Mouse (Mus musculus) kidney, adult 2 months (tissue): ENCODE measurements around the gene Pik3r5. TPM values are rescaled to one million over a fixed set of nuclear protein-coding genes. Genes with fewer than 3 reads are reported as not detected.

ENCODE experiments used
- DNase-seq: peaks from one replicate; pipeline ENCODE4 v3.0.0; 2021
- H3K27ac ChIP-seq: fragments of 200-500 bp; 2 replicates; pipeline ENCODE4 v1.5.1; 2012; ENCODE audit warnings: low read depth, low read length, control low read depth, inconsistent platforms; ENCODE audit not compliant: insufficient read depth
- H3K27me3 ChIP-seq: fragments of 200-500 bp; replicated peaks from 2 replicates; pipeline ENCODE4 v1.6.1; 2012; ENCODE audit warnings: mild to moderate bottlenecking, moderate library complexity, low read length, inconsistent platforms; ENCODE audit not compliant: control insufficient read depth, insufficient read depth
- H3K36me3 ChIP-seq: fragments of 200-500 bp; 2 replicates; pipeline ENCODE4 v1.6.1; 2012; ENCODE audit warnings: mild to moderate bottlenecking, moderate library complexity, low read length, inconsistent platforms; ENCODE audit not compliant: control insufficient read depth, insufficient read depth
- H3K4me1 ChIP-seq: fragments of 200-500 bp; 2 replicates; pipeline ENCODE4 v1.6.1; 2011; ENCODE audit warnings: low read length; ENCODE audit not compliant: control insufficient read depth, insufficient read depth
- H3K4me3 ChIP-seq: fragments of 200-500 bp; 2 replicates; pipeline ENCODE4 v1.5.1; 2011; ENCODE audit warnings: mild to moderate bottlenecking, low read depth, low read length, control low read depth; ENCODE audit not compliant: insufficient read depth
- CTCF ChIP-seq: fragments of 200-500 bp; conservative IDR thresholded peaks from 2 replicates; pipeline ENCODE4 v1.5.1; 2011; ENCODE audit warnings: low read depth, mild to moderate bottlenecking, control low read depth, low read length, moderate library complexity, mixed read lengths; ENCODE audit not compliant: insufficient read depth, insufficient read length
- POLR2A ChIP-seq: fragments of 200-500 bp; IDR thresholded peaks from one replicate; pipeline ENCODE4 v1.6.1; 2011; ENCODE audit warnings: low read depth, low read length, control low read depth
- WGBS: fragments of 180-500 bp; shearing (Covaris S2); methylation state at CpG from one replicate; pipeline ENCODE4 v1.1.7; 2018; 5-methylcytosine and 5-hydroxymethylcytosine counted together
- polyA plus RNA-seq: library from polyadenylated mRNA; depleted of rRNA; stranded (reverse); fragments of >200 nt; gene quantifications from 2 replicates; pipeline ENCODE4 v1.2.3, GENCODE M21; 2012

The Pik3r5 gene
- polyA plus RNA-seq, 1 experiment = 2.2 TPM

DNA sequence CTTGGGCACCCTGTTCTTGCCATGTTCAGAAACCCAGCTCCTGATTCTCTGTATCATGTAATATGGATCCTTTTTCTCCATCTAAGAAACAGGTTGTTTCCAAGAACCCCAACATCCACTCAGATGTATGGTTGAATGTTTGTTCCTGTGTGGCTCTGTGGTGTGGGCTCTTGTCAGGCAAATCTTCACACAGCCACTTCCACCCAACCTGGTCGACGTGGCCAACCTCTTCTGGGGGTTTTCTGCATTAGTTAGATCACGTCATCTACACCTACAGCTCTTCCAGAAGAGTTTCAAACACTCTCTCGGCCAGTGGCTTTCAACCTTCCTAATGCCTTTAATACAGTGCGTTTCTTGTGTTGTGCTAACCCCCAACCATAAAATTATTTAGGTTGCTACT, 4.5 kb downstream of the Pik3r5 start:
- Histone ChIP-seq H3K27me3 (no peaks in the 10 kb centered on the region), H3K27ac (no peak overlapping the region), H3K4me1 (no peaks in the 10 kb centered on the region), H3K4me3 (no peak overlapping the region), H3K36me3 (no peaks in the 10 kb centered on the region)
- 79% methylated on average over 5 of the region's 5 CpGs for WGBS
- TF ChIP-seq POLR2A (no peak), CTCF (no peak)
- DNase-seq = no peak

DNA sequence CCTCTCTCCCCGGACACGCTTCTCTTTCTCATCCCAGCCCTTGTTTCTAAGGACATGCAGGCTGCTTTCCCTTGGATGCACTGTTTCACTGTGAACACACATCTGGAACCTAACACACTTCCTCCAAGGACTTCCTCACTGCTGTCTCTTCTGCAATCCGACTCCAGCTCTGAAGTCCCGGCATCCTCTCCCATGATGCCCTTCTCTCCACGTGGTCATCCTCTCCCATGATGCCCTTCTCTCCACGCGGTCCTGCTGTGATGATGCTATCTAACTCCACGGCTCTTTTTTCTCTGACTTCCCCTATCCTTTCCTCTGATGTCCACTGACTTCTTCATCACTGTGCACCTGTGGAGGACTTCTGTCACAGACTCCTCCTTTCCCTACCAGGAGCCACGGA, 8.2 kb downstream of the Pik3r5 start:
- 78% methylated on average over 9 of the region's 9 CpGs for WGBS
- Histone ChIP-seq H3K27ac (no peak overlapping the region), H3K4me1 (no peaks in the 10 kb centered on the region), H3K4me3 (no peak overlapping the region), H3K36me3 (no peaks in the 10 kb centered on the region), H3K27me3 (no peaks in the 10 kb centered on the region)
- TF ChIP-seq CTCF (no peak), POLR2A (no peak)
- DNase-seq = no peak

DNA sequence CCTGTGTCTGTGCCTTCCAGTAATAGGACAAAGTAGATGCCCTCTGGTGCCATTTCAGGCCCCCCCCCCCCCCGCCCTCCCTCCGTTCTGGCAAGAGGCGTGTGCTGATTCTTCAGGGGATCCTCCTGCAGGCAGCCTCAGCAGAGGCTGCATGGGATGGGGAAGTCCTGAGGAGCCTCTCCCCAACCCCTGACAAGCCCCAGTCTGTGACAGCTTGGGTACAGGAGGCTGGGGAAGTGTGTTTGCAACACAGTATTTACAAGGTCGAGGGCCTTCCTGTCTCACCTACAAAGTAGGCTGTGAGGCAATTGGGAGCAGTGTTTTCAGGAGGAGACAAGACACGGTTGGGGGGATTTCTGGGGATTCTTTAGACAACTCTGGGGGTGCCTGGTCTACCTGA, 9.0 kb downstream of the Pik3r5 start:
- no peak overlapping the region for H3K4me3 ChIP-seq
- no peak for TF ChIP-seq CTCF
- TF ChIP-seq POLR2A = no peak
- H3K27ac ChIP-seq = no peak overlapping the region
- whole genome bisulfite sequencing = 59% methylated on average over 5 of the region's 5 CpGs
- DNase-seq = no peak
- no peaks in the 10 kb centered on the region for H3K4me1 ChIP-seq
- H3K27me3 ChIP-seq = no peaks in the 10 kb centered on the region
- no peaks in the 10 kb centered on the region for H3K36me3 ChIP-seq

DNA sequence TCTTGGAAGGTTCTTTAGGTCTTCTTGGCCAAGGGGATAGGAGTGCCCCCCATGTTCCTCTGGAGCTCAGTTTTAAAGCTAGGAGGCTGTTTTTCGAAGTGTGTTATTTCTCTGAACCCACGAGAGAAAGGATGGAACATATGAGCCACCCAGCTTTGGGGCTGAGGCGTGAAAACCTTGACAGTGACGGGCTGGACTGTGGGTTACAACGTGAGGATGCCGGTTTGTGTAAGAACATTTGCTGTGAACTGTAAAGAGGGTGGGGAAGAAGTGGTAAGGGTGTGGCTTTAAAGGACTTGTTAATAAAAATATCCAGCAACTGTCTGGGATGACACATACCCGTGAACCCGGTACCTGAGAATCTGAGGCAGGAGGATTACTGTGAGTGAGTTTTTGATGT, 10.4 kb downstream of the Pik3r5 start:
- Histone ChIP-seq H3K27me3 (no peaks in the 10 kb centered on the region), H3K27ac (no peak overlapping the region), H3K4me1 (no peaks in the 10 kb centered on the region), H3K36me3 (no peaks in the 10 kb centered on the region), H3K4me3 (no peak overlapping the region)
- WGBS = 79% methylated on average over 8 of the region's 8 CpGs
- DNase-seq = no peak
- TF ChIP-seq CTCF (no peak), POLR2A (no peak)

DNA sequence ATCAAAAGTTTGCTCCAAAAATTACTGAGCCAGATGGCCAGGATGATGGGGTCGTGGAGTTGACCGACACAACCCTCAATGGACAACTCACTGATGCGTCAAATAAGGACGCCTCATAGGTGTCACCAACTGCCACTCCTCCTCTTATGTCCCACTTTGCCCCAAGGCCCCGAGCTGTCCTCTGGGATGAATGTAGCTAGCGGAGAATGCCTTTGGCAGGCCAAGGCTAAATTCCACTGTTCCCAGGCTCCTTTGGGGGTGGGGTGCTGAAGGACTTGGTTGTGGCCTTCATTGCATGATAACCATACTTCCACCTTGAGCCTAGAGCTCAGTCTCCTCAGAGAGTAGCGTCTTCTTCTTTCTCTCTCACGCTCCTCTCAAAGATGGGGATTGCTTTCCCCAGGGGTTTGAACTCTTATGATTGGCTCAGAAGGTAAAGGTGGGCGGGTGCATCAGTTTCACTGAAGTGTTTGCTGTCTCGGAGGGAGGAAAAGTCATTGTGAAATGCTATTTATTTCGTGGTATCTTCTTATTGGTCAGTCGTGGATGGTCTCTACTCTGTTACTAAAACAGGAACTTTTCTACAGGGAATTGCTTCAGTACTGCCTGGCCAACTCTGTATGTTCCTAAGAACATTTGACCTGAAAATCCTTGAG, 11.2 kb downstream of the Pik3r5 start:
- no peak for TF ChIP-seq POLR2A
- TF ChIP-seq CTCF = no peak
- Histone ChIP-seq H3K27me3 (no peaks in the 10 kb centered on the region), H3K4me3 (no peak overlapping the region), H3K27ac (no peak overlapping the region), H3K4me1 (no peaks in the 10 kb centered on the region), H3K36me3 (no peaks in the 10 kb centered on the region)
- WGBS = 71% methylated on average over 12 of the region's 12 CpGs
- no peak for DNase-seq

DNA sequence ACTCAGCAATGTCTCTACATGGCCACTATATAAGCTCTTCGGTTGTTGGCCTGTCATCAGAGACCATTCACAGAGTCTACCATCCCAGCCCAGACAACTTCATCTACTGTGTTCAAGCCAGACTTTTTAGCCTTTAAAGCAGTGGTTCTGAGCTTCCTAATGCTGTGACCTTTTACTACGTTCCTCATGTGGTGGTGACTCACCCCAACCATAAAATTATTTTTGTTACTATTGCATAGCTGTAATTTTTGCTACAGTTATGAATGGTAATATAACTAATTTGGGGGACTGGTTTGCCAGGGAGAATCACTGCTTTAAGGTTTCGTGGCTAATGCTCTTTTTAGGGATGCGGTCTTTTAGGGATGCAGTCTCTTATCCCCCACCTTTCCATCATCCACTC, 14.0 kb downstream of the Pik3r5 start:
- TF ChIP-seq POLR2A = no peak
- no peak for TF ChIP-seq CTCF
- Histone ChIP-seq H3K27ac (no peak overlapping the region), H3K27me3 (no peaks in the 10 kb centered on the region), H3K4me1 (no peaks in the 10 kb centered on the region), H3K36me3 (no peaks in the 10 kb centered on the region), H3K4me3 (no peak overlapping the region)
- no peak for DNase-seq
- 81% methylated on average over 4 of the region's 4 CpGs for WGBS

DNA sequence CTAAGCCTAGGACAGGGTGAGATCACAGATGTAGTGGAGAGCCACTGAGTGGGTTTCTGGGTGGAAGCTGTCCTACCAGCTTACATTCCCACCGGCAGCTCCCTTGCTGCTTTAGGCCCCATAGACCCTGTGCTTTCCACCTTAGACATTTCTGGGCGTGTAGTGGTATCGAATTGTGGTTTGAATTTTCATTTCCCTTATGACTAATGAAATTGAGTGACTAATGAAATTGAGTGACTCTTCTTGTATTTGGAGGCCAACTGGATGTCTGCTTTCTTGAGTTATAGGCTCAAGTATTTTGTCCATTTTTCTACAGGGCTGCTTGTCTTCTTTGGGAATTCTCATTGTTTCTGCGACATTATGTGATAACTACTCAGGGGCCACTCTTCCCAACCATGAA, 14.6 kb downstream of the Pik3r5 start:
- no peak for DNase-seq
- Histone ChIP-seq H3K4me1 (no peaks in the 10 kb centered on the region), H3K4me3 (no peak overlapping the region), H3K27ac (no peak overlapping the region), H3K27me3 (no peaks in the 10 kb centered on the region), H3K36me3 (no peaks in the 10 kb centered on the region)
- TF ChIP-seq POLR2A = no peak
- TF ChIP-seq CTCF = no peak
- 93% methylated on average over 4 of the region's 4 CpGs for WGBS

DNA sequence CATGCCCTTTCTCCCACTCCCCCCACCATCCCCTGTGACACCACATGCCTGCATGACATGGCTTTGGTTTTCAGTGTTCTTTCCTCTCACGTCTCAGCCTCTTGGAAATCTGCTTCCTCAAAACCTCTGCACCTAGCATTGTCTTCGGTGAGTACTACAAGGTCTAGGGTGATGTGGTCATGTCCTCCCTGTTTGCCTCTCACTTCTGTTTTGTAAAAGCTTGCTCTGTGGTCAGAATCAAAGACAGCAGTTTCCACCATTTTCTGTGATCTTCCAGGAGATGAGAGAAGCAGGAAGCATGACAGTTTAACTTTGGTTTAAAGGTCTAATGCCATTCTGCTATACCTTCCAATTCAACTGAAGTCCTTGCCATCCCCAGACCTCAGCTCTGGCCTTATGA, 15.3 kb downstream of the Pik3r5 start:
- no peak for DNase-seq
- no peaks in the 10 kb centered on the region for H3K27me3 ChIP-seq
- no peaks in the 10 kb centered on the region for H3K36me3 ChIP-seq
- no peak overlapping the region for H3K27ac ChIP-seq
- H3K4me3 ChIP-seq = no peak overlapping the region
- H3K4me1 ChIP-seq = no peaks in the 10 kb centered on the region
- TF ChIP-seq POLR2A (no peak), CTCF (no peak)
- WGBS = 92% methylated on average over 2 of the region's 2 CpGs
